Mouse (Mus musculus): ENCODE measurements around the gene Kin. TPM values are rescaled to one million over a fixed set of nuclear protein-coding genes. Genes with fewer than 3 reads are reported as not detected.
A peak's percentile ranks its signal among the peaks of the same experiment; 100 is the strongest.

Gene Kin
- 17.7 and 18.2 TPM in 2 replicates for polyA plus RNA-seq (2015; fragmentation: Nextera tagmentation; extraction: Ambion mirVana)

GRCm38 (mm10) chr2:10080310-10081010, at the start of gene Kin, which contains the start of gene Atp5c1:
Gene Kin (plus strand): TSS chr2:10080593.
Gene Atp5c1 (minus strand): TSS chr2:10080510.
- H3K9ac ChIP-seq, result peak within 1 kb of the TSS; percentile 99
- H3K4me3 ChIP-seq, result peak within 1 kb of the TSS; percentile 89
- peak within 1 kb of the TSS; percentile 96 for H3K27ac ChIP-seq (replicated peaks)
- peak; percentile 92 for ATAC-seq (ENCODE audit: extremely low read depth, insufficient number of reproducible peaks, low FRiP score, low TSS enrichment)
- peak within 1 kb of the TSS; percentile 88 for H3K4me2 ChIP-seq
- no peaks in the 10 kb centered on the region for H3K27me3 ChIP-seq (replicated peaks)
- H3K36me3 ChIP-seq, result peaks cover 27% of the 10 kb centered on the region
- H3K9me3 ChIP-seq, result no peaks in the 10 kb centered on the region
- peaks cover 57% of the 10 kb centered on the region for H3K4me1 ChIP-seq
- WGBS, result under 1% methylated on average over 61 of the region's 61 CpGs

- no peak overlapping the region for H3K9ac ChIP-seq
- no peak overlapping the region for H3K4me2 ChIP-seq
- H3K4me1 ChIP-seq, result peaks cover 7% of the 10 kb centered on the region
- 51% methylated on average over 4 of the region's 4 CpGs for WGBS
- H3K27me3 ChIP-seq (replicated peaks), result no peaks in the 10 kb centered on the region
- no peak overlapping the region for H3K27ac ChIP-seq (replicated peaks)
- no peaks in the 10 kb centered on the region for H3K36me3 ChIP-seq
- no peaks in the 10 kb centered on the region for H3K9me3 ChIP-seq
- no peak overlapping the region for H3K4me3 ChIP-seq
- ATAC-seq (ENCODE audit: extremely low read depth, insufficient number of reproducible peaks, low FRiP score, low TSS enrichment), result no peak
Measured at GRCm38 (mm10) chr2:10033684-10034083, 46.7 kb upstream of the Kin start.

- no peak overlapping the region for H3K4me3 ChIP-seq
- no peak overlapping the region for H3K4me2 ChIP-seq
- H3K9ac ChIP-seq, result no peak overlapping the region
- H3K27ac ChIP-seq (replicated peaks), result no peak overlapping the region
- WGBS, result 86% methylated on average over 3 of the region's 3 CpGs
- ATAC-seq (ENCODE audit: extremely low read depth, insufficient number of reproducible peaks, low FRiP score, low TSS enrichment), result no peak
- H3K36me3 ChIP-seq, result peaks cover 9% of the 10 kb centered on the region
- no peaks in the 10 kb centered on the region for H3K9me3 ChIP-seq
- H3K27me3 ChIP-seq (replicated peaks), result no peaks in the 10 kb centered on the region
- peaks cover 7% of the 10 kb centered on the region for H3K4me1 ChIP-seq
Measured at GRCm38 (mm10) chr2:10034976-10035375, 45.4 kb upstream of the Kin start.

GRCm38 (mm10) chr2:10047758-10048436, 32.5 kb upstream of the Kin start:
- under 1% methylated on average over 47 of the region's 47 CpGs for WGBS
- peak; percentile 28; the same call in 1 of the 2 replicates for ATAC-seq (ENCODE audit: extremely low read depth, insufficient number of reproducible peaks, low FRiP score, low TSS enrichment)

GRCm38 (mm10) chr2:10048461-10048860, 31.9 kb upstream of the Kin start, which contains the start of gene Taf3:
Gene Taf3 (minus strand): TSS chr2:10048596.
- H3K9ac ChIP-seq, result peak within 1 kb of the TSS; percentile 89
- H3K27ac ChIP-seq (replicated peaks), result peak within 1 kb of the TSS; percentile 41
- ATAC-seq (ENCODE audit: extremely low read depth, insufficient number of reproducible peaks, low FRiP score, low TSS enrichment), result peak; percentile 89
- peak within 1 kb of the TSS; percentile 89 for H3K4me2 ChIP-seq
- peaks cover 15% of the 10 kb centered on the region for H3K4me1 ChIP-seq
- WGBS, result under 1% methylated on average over 36 of the region's 36 CpGs
- H3K9me3 ChIP-seq, result no peaks in the 10 kb centered on the region
- H3K27me3 ChIP-seq (replicated peaks), result no peaks in the 10 kb centered on the region
- H3K36me3 ChIP-seq, result no peaks in the 10 kb centered on the region
- peak within 1 kb of the TSS; percentile 78 for H3K4me3 ChIP-seq

More at GRCm38 (mm10) chr2:10047758-10048436, 32.5 kb upstream of the Kin start:
- Histone ChIP-seq H3K4me1 (peaks cover 15% of the 10 kb centered on the region), H3K9ac (peak overlapping the region; percentile 89), H3K27me3 (replicated peaks) (no peaks in the 10 kb centered on the region), H3K36me3 (no peaks in the 10 kb centered on the region), H3K9me3 (no peaks in the 10 kb centered on the region), H3K27ac (replicated peaks) (peak overlapping the region; percentile 41), H3K4me2 (peak overlapping the region; percentile 89), H3K4me3 (peak overlapping the region; percentile 78)

GRCm38 (mm10) chr2:10049456-10049855, 30.9 kb upstream of the Kin start:
- Histone ChIP-seq H3K36me3 (peaks cover 8% of the 10 kb centered on the region), H3K4me1 (peaks cover 15% of the 10 kb centered on the region), H3K4me2 (peak overlapping the region; percentile 89), H3K27ac (replicated peaks) (no peak overlapping the region), H3K4me3 (peak overlapping the region; percentile 78), H3K9me3 (no peaks in the 10 kb centered on the region), H3K27me3 (replicated peaks) (no peaks in the 10 kb centered on the region), H3K9ac (peak overlapping the region; percentile 89)
- WGBS, result 12% methylated on average over 10 of the region's 10 CpGs
- no peak for ATAC-seq (ENCODE audit: extremely low read depth, insufficient number of reproducible peaks, low FRiP score, low TSS enrichment)

GRCm38 (mm10) chr2:10050878-10051277, 29.5 kb upstream of the Kin start:
- H3K9me3 ChIP-seq, result no peaks in the 10 kb centered on the region
- H3K9ac ChIP-seq, result no peak overlapping the region
- no peak overlapping the region for H3K4me3 ChIP-seq
- no peak overlapping the region for H3K27ac ChIP-seq (replicated peaks)
- H3K27me3 ChIP-seq (replicated peaks), result no peaks in the 10 kb centered on the region
- peaks cover 15% of the 10 kb centered on the region for H3K4me1 ChIP-seq
- 91% methylated on average over 3 of the region's 3 CpGs for WGBS
- no peak for ATAC-seq (ENCODE audit: extremely low read depth, insufficient number of reproducible peaks, low FRiP score, low TSS enrichment)
- peaks cover 22% of the 10 kb centered on the region for H3K36me3 ChIP-seq
- H3K4me2 ChIP-seq, result no peak overlapping the region

- Histone ChIP-seq H3K4me2 (no peak overlapping the region), H3K27ac (replicated peaks) (no peak overlapping the region), H3K27me3 (replicated peaks) (no peaks in the 10 kb centered on the region), H3K9me3 (no peaks in the 10 kb centered on the region), H3K4me1 (peaks cover 13% of the 10 kb centered on the region), H3K36me3 (peaks cover 32% of the 10 kb centered on the region), H3K9ac (no peak overlapping the region), H3K4me3 (no peak overlapping the region)
- ATAC-seq (ENCODE audit: extremely low read depth, insufficient number of reproducible peaks, low FRiP score, low TSS enrichment), result no peak
- 89% methylated on average over 1 of the region's 1 CpGs for WGBS
Measured at GRCm38 (mm10) chr2:10051996-10052395, 28.4 kb upstream of the Kin start.

GRCm38 (mm10) chr2:10058836-10059235, 21.6 kb upstream of the Kin start:
- Histone ChIP-seq H3K27ac (replicated peaks) (no peak overlapping the region), H3K4me2 (no peak overlapping the region), H3K4me1 (peaks cover 5% of the 10 kb centered on the region; the same call in 1 of the 2 replicates), H3K9ac (no peak overlapping the region), H3K9me3 (no peaks in the 10 kb centered on the region), H3K4me3 (no peak overlapping the region), H3K27me3 (replicated peaks) (no peaks in the 10 kb centered on the region), H3K36me3 (peaks cover 96% of the 10 kb centered on the region)
- 81% methylated on average over 5 of the region's 5 CpGs for WGBS
- no peak for ATAC-seq (ENCODE audit: extremely low read depth, insufficient number of reproducible peaks, low FRiP score, low TSS enrichment)

GRCm38 (mm10) chr2:10071751-10072150, 8.6 kb upstream of the Kin start:
- Histone ChIP-seq H3K9ac (no peak overlapping the region), H3K4me1 (peaks cover 47% of the 10 kb centered on the region), H3K4me3 (no peak overlapping the region), H3K4me2 (no peak overlapping the region), H3K27me3 (replicated peaks) (no peaks in the 10 kb centered on the region), H3K36me3 (peaks cover 79% of the 10 kb centered on the region), H3K27ac (replicated peaks) (no peak overlapping the region), H3K9me3 (no peaks in the 10 kb centered on the region)
- no peak for ATAC-seq (ENCODE audit: extremely low read depth, insufficient number of reproducible peaks, low FRiP score, low TSS enrichment)
- WGBS, result 81% methylated on average over 7 of the region's 7 CpGs

- H3K4me1 ChIP-seq, result peaks cover 71% of the 10 kb centered on the region
- no peaks in the 10 kb centered on the region for H3K9me3 ChIP-seq
- H3K27me3 ChIP-seq (replicated peaks), result no peaks in the 10 kb centered on the region
- H3K4me2 ChIP-seq, result no peak overlapping the region
- peaks cover 53% of the 10 kb centered on the region for H3K36me3 ChIP-seq
- 64% methylated on average over 7 of the region's 7 CpGs for WGBS
- no peak overlapping the region for H3K4me3 ChIP-seq
- no peak overlapping the region for H3K9ac ChIP-seq
- H3K27ac ChIP-seq (replicated peaks), result no peak overlapping the region
- no peak for ATAC-seq (ENCODE audit: extremely low read depth, insufficient number of reproducible peaks, low FRiP score, low TSS enrichment)
Measured at GRCm38 (mm10) chr2:10074470-10074869, 5.9 kb upstream of the Kin start.
